Mouse (Mus musculus) thymus, adult 2 months (tissue): ENCODE measurements around the gene Syt12. TPM values are rescaled to one million over a fixed set of nuclear protein-coding genes. Genes with fewer than 3 reads are reported as not detected.

Source experiments
- DNase-seq: peaks from one replicate; pipeline ENCODE4 v3.0.0; 2021
- H3K27ac ChIP-seq: fragments of 200-500 bp; 2 replicates; pipeline ENCODE4 v1.5.1; 2012; ENCODE audit warnings: low read length, control low read depth; ENCODE audit not compliant: control insufficient read depth, insufficient read depth
- H3K27me3 ChIP-seq: fragments of 200-500 bp; 2 replicates; pipeline ENCODE4 v1.6.1; 2012; ENCODE audit warnings: mild to moderate bottlenecking, low read length, moderate library complexity, mixed read lengths; ENCODE audit not compliant: control insufficient read depth, insufficient read depth
- H3K36me3 ChIP-seq: fragments of 200-500 bp; 2 replicates; pipeline ENCODE4 v1.6.1; 2012; ENCODE audit warnings: mild to moderate bottlenecking, low read length, moderate library complexity; ENCODE audit not compliant: control insufficient read depth, insufficient read depth
- H3K4me1 ChIP-seq: fragments of 200-500 bp; replicated peaks from 2 replicates; pipeline ENCODE4 v1.6.1; 2012; ENCODE audit warnings: low read length; ENCODE audit not compliant: control insufficient read depth, insufficient read depth
- H3K4me3 ChIP-seq: fragments of 200-500 bp; 2 replicates; pipeline ENCODE4 v1.5.1; 2012; ENCODE audit warnings: mild to moderate bottlenecking, low read length, control low read depth, moderate library complexity; ENCODE audit not compliant: control insufficient read depth, insufficient read depth
- CTCF ChIP-seq: fragments of 200-500 bp; IDR thresholded peaks from 2 replicates; pipeline ENCODE4 v1.5.1; 2012; ENCODE audit warnings: mild to moderate bottlenecking, control low read depth, low read length, moderate library complexity, borderline replicate concordance; ENCODE audit not compliant: control insufficient read depth, poor library complexity, insufficient read depth; ENCODE audit errors: extremely low read depth
- POLR2A ChIP-seq: fragments of 200-500 bp; IDR thresholded peaks from 2 replicates; pipeline ENCODE4 v1.6.1; 2012; ENCODE audit warnings: mild to moderate bottlenecking, low read length, control low read depth, moderate library complexity; ENCODE audit not compliant: control insufficient read depth, poor library complexity, insufficient read depth; ENCODE audit errors: extremely low read depth
- WGBS: fragments of 180-500 bp; shearing (Covaris S2); methylation state at CpG from one replicate; pipeline ENCODE4 v1.1.7; 2018; 5-methylcytosine and 5-hydroxymethylcytosine counted together
- polyA plus RNA-seq: library from polyadenylated mRNA; depleted of rRNA; stranded (reverse); fragments of >200 nt; gene quantifications from 2 replicates; pipeline ENCODE4 v1.2.3, GENCODE M21; 2012; rRNA removed

Gene Syt12
- polyA plus RNA-seq, result 1.6 and 2.0 TPM in 2 replicates

DNA sequence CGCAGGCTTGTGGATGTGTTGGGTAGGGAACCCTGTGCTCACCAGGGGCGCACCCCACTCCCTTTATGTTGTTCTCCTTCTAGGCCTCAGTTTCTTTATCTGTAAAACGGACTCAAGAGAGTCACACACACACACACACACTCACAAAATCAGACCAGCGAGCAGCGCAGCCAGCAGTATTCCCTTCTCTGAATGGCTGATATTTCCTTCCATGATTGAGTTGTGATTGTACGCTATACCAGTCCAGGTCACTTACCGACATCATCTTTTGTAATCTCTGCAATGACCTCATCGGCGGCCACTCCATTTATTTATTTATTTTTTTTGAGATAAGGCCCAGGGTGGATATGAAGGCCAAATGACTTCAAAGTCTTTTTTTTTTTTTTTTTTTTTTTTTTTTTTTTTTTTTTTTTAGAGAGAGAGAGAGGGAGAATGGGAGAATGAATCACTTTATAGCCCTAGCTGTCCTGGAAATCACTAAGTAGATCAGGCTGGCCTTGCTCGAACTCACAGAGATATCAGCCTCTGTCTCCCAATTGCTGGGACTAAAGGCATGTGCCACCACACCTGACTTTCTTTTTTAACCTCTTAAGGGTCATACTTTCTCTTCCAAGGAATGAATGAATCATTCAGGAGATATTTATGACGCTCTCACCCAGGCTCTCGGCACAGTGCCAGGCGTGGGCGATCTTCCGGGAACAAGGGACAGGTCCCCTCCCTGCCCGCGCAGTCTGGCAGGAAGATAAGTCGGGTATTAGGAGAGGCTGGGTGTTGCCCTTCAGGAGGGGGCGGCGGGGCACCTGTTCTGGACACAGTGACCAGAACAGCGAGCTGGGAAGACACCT, at the start of gene Syt12:
Syt12 (minus strand) TSS at position 103 of the 845 bp plus-strand sequence.
- Histone ChIP-seq H3K27me3 (peaks cover 9% of the 10 kb centered on the region; the same call in 1 of the 2 replicates), H3K4me3 (peak within 1 kb of the TSS; percentile 1; the same call in 1 of the 2 replicates), H3K4me1 (peaks cover 25% of the 10 kb centered on the region), H3K36me3 (no peaks in the 10 kb centered on the region), H3K27ac (no peak within 1 kb of the TSS)
- 24% methylated on average over 21 of the region's 21 CpGs for WGBS
- no peak for TF ChIP-seq POLR2A
- no peak for DNase-seq

DNA sequence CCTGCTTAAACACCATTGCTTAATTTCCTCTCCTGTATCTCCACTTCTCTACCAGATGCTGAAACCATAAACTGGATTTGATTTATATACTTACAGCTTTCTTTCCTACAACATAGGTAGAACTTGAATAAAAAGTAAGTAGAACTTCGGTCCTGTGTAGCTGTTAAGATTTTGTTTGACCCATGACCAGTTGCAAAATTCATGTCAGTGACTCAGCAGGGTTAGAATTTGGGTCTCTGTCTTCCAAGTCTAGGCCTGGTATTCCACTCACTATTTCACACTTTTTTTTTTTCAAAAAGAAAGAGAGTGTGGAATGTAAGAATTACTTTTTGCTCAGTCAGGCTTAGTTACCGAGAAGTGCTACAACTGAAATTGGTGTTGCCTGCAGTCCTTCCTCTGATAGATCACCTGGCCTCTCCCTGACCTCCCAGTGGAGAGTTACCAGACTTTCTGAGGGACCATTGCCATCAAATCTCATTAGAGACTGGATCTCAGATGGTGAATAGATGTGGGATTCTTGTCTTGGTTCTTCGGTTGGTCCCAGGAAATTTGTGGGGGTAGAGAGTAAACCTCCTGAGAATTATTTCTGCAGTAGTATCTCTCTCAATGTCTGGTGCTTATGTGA, 44.3 kb upstream of the Syt12 start:
- 93% methylated on average over 3 of the region's 3 CpGs for WGBS
- no peak for DNase-seq
- Histone ChIP-seq H3K4me3 (no peak overlapping the region), H3K4me1 (no peaks in the 10 kb centered on the region), H3K27me3 (no peaks in the 10 kb centered on the region), H3K36me3 (no peaks in the 10 kb centered on the region), H3K27ac (no peak overlapping the region)
- TF ChIP-seq POLR2A, result no peak
- no peak for TF ChIP-seq CTCF

DNA sequence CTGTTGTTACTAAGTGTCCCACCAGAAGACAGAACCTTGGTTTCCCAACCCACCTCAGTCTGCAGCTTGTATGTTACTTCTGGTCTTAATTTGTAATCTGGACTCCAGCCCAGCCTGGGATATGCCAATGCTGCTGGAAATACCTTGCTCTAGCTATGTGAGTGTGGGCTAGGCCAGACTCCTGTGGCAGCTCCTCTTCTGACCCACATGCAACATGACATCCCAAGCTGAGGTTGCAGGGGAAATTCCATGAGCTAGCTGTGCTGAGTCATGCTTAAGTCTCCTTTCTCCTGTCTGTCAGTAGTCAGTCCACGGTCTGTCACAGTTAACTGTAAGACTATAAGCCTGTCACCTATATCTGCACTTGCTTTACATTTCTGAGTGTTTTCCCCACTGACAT, 40.2 kb upstream of the Syt12 start:
- H3K4me1 ChIP-seq, result no peaks in the 10 kb centered on the region
- H3K36me3 ChIP-seq, result no peaks in the 10 kb centered on the region
- H3K27me3 ChIP-seq, result no peaks in the 10 kb centered on the region; the same call in 1 of the 2 replicates
- no peak overlapping the region for H3K4me3 ChIP-seq
- DNase-seq, result no peak
- WGBS, result 67% methylated on average over 1 of the region's 1 CpGs
- H3K27ac ChIP-seq, result no peak overlapping the region
- TF ChIP-seq CTCF, result no peak
- TF ChIP-seq POLR2A, result no peak

DNA sequence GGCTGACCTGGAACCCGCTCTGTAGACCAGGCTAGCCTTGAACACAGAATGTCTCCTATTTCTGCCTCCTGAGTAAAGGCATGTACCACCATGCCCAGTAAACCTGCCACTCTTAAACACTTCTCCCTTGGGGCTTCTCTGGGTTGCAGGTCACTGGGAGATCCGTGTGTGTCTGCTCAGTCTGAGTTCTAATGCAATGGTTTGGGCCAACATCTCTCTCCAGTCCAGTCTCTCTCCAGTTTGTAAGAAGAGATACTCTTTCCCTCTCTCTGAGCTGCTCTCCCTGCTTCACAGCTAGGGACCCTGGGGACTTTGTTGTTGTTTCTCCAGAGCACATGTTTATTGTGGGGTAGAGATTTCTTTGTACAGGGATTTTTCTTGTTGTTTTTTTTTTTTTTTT, 39.0 kb upstream of the Syt12 start:
- TF ChIP-seq POLR2A, result no peak
- no peak for TF ChIP-seq CTCF
- Histone ChIP-seq H3K4me3 (no peak overlapping the region), H3K27ac (no peak overlapping the region), H3K4me1 (no peaks in the 10 kb centered on the region), H3K36me3 (no peaks in the 10 kb centered on the region), H3K27me3 (no peaks in the 10 kb centered on the region; the same call in 1 of the 2 replicates)
- DNase-seq, result no peak
- 77% methylated on average over 2 of the region's 2 CpGs for WGBS

DNA sequence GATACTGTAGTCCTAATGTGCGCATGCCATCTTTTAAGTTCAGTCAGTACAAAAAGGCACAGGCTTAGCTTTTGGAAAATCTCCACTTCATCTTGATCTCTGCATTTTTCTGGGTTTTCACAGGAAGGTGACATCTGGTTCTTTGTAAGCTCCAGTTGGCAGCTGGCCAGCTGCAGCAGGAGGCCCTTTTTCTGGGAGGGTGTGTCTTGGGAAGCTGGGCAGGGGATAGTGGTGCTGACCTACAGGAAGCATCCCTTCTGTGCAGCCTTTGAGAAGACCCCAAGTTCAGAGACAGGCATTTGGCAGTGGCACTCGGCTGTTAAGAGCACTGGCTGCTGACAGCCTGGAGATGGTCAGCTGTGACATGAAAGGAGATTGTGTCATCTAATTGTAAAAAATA, 38.5 kb upstream of the Syt12 start:
- Histone ChIP-seq H3K4me3 (no peak overlapping the region), H3K36me3 (no peaks in the 10 kb centered on the region), H3K27ac (no peak overlapping the region), H3K4me1 (peaks cover 1% of the 10 kb centered on the region; the same call in 1 of the 2 replicates), H3K27me3 (peaks cover 5% of the 10 kb centered on the region)
- no peak for TF ChIP-seq POLR2A
- no peak for TF ChIP-seq CTCF
- 81% methylated on average over 2 of the region's 2 CpGs for WGBS
- DNase-seq, result no peak

DNA sequence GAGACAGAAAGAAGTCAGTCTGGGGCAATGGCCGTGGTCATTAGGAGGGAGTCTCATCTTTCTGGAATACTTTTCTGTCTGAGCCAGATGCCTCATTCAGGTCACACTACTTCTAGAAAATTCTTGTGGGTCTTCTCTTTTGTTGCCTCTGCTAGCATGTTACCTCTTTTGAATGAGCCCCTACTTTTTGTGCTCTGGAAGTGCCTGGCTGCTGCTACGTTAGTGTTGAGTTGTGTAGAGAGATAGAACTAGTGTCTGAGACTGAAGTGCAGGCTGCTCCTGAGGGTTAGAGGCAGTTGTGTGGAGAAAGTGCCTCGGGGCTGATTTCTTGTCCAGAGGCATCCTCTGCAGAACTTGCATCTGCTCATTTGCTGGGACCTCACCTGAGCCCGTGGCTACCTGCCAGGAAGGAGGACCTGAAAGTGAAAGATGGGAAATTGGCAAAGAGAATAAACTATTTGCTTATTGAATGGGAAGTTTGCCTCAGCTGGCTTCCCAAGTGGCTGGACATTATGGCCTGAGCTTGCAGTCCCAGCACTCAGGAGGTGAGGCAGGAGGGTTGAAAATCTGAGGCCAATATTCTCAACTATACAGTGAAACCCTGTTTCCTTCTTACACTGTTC, 36.1 kb upstream of the Syt12 start:
- H3K4me3 ChIP-seq, result no peak overlapping the region
- H3K27me3 ChIP-seq, result peaks cover 5% of the 10 kb centered on the region
- WGBS, result 75% methylated on average over 4 of the region's 4 CpGs
- H3K36me3 ChIP-seq, result no peaks in the 10 kb centered on the region
- DNase-seq, result no peak
- no peak overlapping the region for H3K27ac ChIP-seq
- peaks cover 6% of the 10 kb centered on the region; the same call in 1 of the 2 replicates for H3K4me1 ChIP-seq
- TF ChIP-seq POLR2A (no peak), CTCF (no peak)
